Mouse (Mus musculus): Measurements from ENCODE around the gene Olfr159.

GRCm38 (mm10) chr4:43729126-43729525, 41.7 kb downstream of the Olfr159 start:
- TF ChIP-seq EP300 (IDR thresholded peaks at IDR 0.05; ENCODE audit: low read depth) (no peak), CTCF (IDR thresholded peaks at IDR 0.05; ENCODE audit: low read depth) (no peak)

Measured in liver, postnatal 0 days (tissue).